Mouse (Mus musculus) T-helper 17 cell (primary cell): ENCODE data around the gene Ache.

Source experiments
- in situ Hi-C, 2 experiments: fragments of 300-600 bp; cut with MboI, MseI; formaldehyde crosslinking; loops; 1 replicate in 1 of 2; 2 replicates in 1 of 2; pipeline ENCODE4 v1.15.1; 2025; ENCODE audit warnings: high pct_unique_total_duplicates in 2 of 2

Ache gene

GRCm38 (mm10) chr5:137317361-137317760 is 30.0 kb downstream of the Ache start:
- in situ Hi-C loops: loop anchor here in 1 of 2 experiments (25.0 kb wide), 1 partner anchor 1355 kb away; the partner anchor contains the start of gene Ssc4d

GRCm38 (mm10) chr5:137318570-137318969 is 31.3 kb downstream of the Ache start:
- in situ Hi-C loops: loop anchor here in 1 of 2 experiments (25.0 kb wide), 1 partner anchor 1356 kb away; the partner anchor contains the start of gene Ssc4d

GRCm38 (mm10) chr5:137320996-137321395 is 33.7 kb downstream of the Ache start:
- in situ Hi-C loops: loop anchor here in 1 of 2 experiments (10.0 to 25.0 kb wide), 2 partner anchors 464 to 1359 kb away; partner anchors contain the start of genes Mepce, Ssc4d and Zcwpw1

GRCm38 (mm10) chr5:137330910-137331309 is 43.6 kb downstream of the Ache start:
- in situ Hi-C loops: loop anchor here in 1 of 2 experiments (25.0 kb wide), 1 partner anchor 431 kb away; no protein-coding TSS in a partner anchor

GRCm38 (mm10) chr5:137332857-137333511 is 45.7 kb downstream of the Ache start:
- in situ Hi-C loops: loop anchor here in 1 of 2 experiments (25.0 kb wide), 1 partner anchor 429 kb away; no protein-coding TSS in a partner anchor

GRCm38 (mm10) chr5:137333512-137334174 is 46.3 kb downstream of the Ache start, which contains the start of gene Slc12a9:
Gene Slc12a9, minus strand, starts transcription at chr5:137333597.
- in situ Hi-C loops: loop anchor here in 1 of 2 experiments (25.0 kb wide), 1 partner anchor 429 kb away; no protein-coding TSS in a partner anchor

GRCm38 (mm10) chr5:137334317-137334716 is 47.0 kb downstream of the Ache start:
- in situ Hi-C loops: loop anchor here in 1 of 2 experiments (25.0 kb wide), 1 partner anchor 428 kb away; no protein-coding TSS in a partner anchor

GRCm38 (mm10) chr5:137335066-137335465 is 47.7 kb downstream of the Ache start:
- in situ Hi-C loops: loop anchor here in 1 of 2 experiments (25.0 kb wide), 1 partner anchor 427 kb away; no protein-coding TSS in a partner anchor

GRCm38 (mm10) chr5:137337190-137337589 is 49.9 kb downstream of the Ache start:
- in situ Hi-C loops: loop anchor here in 1 of 2 experiments (25.0 kb wide), 1 partner anchor 425 kb away; no protein-coding TSS in a partner anchor

GRCm38 (mm10) chr5:137338256-137338655 is 50.9 kb downstream of the Ache start:
- in situ Hi-C loops: loop anchor here in 1 of 2 experiments (25.0 kb wide), 1 partner anchor 424 kb away; no protein-coding TSS in a partner anchor

- in situ Hi-C loops: loop anchor here in 1 of 2 experiments (25.0 kb wide), 1 partner anchor 424 kb away; no protein-coding TSS in a partner anchor
These were observed 51.5 kb downstream of the Ache start for GRCm38 (mm10) chr5:137338663-137339289.

GRCm38 (mm10) chr5:137339290-137339979 is 52.1 kb downstream of the Ache start:
- in situ Hi-C loops: loop anchor here in 1 of 2 experiments (25.0 kb wide), 1 partner anchor 423 kb away; no protein-coding TSS in a partner anchor

- in situ Hi-C loops: loop anchor here in 1 of 2 experiments (25.0 kb wide), 1 partner anchor 422 kb away; no protein-coding TSS in a partner anchor
These were observed 52.9 kb downstream of the Ache start for GRCm38 (mm10) chr5:137340222-137340621.

GRCm38 (mm10) chr5:137342407-137343012 is 55.2 kb downstream of the Ache start:
- in situ Hi-C loops: loop anchor here in 1 of 2 experiments (25.0 kb wide), 1 partner anchor 420 kb away; no protein-coding TSS in a partner anchor

GRCm38 (mm10) chr5:137343412-137343811 is 56.1 kb downstream of the Ache start:
- in situ Hi-C loops: loop anchor here in 1 of 2 experiments (25.0 kb wide), 1 partner anchor 419 kb away; no protein-coding TSS in a partner anchor

GRCm38 (mm10) chr5:137343869-137344268 is 56.5 kb downstream of the Ache start:
- in situ Hi-C loops: loop anchor here in 1 of 2 experiments (25.0 kb wide), 1 partner anchor 418 kb away; no protein-coding TSS in a partner anchor
